Mouse (Mus musculus): ENCODE data around the gene Zfp865.

GRCm38 (mm10) chr7:5058631-5059030 is 38.5 kb downstream of the Zfp865 start:
- TF ChIP-seq POLR2A (IDR thresholded peaks at IDR 0.05; ENCODE audit: borderline replicate concordance, extremely low read depth, low read depth, low read length), result no peak
- no peak for TF ChIP-seq CTCF (IDR thresholded peaks at IDR 0.05; ENCODE audit: insufficient read depth, low read length)
